Mouse (Mus musculus) cerebellum, adult 2 months (tissue): ENCODE results near the gene Scgb1c1.

Experiments used
- CTCF ChIP-seq: fragments of 200-500 bp; IDR thresholded peaks from 2 replicates; pipeline ENCODE4 v1.5.1; 2011; ENCODE audit warnings: low read depth, mild to moderate bottlenecking, control low read depth, low read length, moderate library complexity, borderline replicate concordance; ENCODE audit not compliant: insufficient read depth
- POLR2A ChIP-seq: fragments of 200-500 bp; IDR thresholded peaks from 2 replicates; pipeline ENCODE4 v1.6.1; 2011; ENCODE audit warnings: low read length, control low read depth, borderline replicate concordance; ENCODE audit not compliant: insufficient read depth

DNA sequence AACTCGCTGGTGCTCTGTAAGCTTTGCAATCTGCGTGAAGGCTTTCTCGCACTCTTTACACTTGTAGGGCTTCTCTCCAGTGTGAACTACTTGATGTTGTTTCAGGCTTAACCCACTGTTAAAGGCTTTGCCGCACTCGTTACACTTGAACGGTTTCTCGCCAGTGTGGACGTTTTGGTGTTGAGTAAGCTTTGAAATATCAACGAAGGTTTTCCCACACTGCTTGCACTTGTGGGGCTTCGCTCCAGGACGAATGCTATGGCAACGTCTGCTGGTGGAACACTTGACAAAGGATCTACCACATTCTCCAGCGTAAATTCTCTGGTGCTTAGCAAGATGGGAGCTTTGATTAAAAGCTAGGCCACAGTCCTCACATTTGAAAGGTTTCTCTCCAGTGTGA is 33.6 kb upstream of the Scgb1c1 start:
- no peak for TF ChIP-seq CTCF
- no peak for TF ChIP-seq POLR2A
